ENCODE assay signal across 26 mouse cellular contexts in the genomic region with DNA sequence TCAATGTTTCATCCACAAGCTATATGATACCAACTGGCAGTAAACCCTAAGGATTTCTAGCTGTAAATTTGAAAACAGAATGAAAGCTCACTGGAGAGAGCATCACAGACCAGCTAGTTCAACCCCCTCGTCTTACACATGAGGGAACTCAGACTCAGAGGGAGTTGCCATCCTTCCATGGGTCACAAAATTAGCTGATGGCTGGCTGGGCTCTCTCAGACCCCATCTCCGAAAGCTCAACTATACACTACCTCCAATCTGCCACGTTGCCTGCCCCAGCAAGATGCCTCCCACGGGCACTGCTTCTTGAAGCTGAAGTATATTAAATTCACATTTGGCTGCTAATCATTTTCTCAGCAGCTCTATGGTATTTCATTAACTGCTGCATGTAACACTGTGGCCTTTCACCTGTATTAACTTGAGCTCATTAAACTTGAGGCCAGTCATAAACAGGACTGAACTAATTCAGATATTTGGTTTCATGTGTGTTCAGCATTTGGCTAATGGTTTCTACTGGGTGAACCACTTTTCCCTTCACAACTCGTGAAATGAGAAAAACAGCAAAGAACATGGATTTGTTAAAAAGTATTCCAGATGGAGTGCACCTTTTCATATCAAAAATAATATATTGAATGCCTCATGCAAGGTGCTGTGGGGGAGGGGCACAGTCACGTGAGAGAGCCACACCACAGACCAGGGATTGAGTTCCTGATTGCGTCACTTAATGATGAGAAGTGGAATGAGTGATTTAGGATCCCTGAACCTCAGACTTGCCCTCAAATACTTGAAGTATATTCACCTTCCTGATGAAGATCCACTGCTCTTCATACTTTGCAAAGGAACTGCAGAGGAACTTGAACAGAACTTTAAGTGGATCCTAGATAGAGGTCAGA.
DNase-seq lines count a peak whose midpoint lies in the region; ATAC-seq and TF ChIP-seq lines count a peak whose summit lies in the region.
"Had no signal": no experiment of that assay in that cellular context is flagged by ENCODE, and none has a peak within 500 bp of the region (broad histone marks: within the 10 kb centered on the region; RNA-seq: fewer than 3 reads in every experiment).

No protein-coding gene starts in this region.

- H3K4me2 ChIP-seq in kidney, embryonic 15.5 days: no peak overlapping the region
- H3K4me2 ChIP-seq in limb, embryonic 13.5 days (replicated peaks): no peak overlapping the region
- no peak overlapping the region for H3K4me2 ChIP-seq in liver, embryonic 11.5 days
- H3K4me2 ChIP-seq in liver, embryonic 12.5 days: no peak overlapping the region
- H3K4me2 ChIP-seq: forebrain, embryonic 13.5 days; liver, embryonic 13.5 days; midbrain, embryonic 13.5 days had no signal

- no peak for TF ChIP-seq CTCF in kidney, adult 2 months (conservative IDR thresholded peaks at IDR 0.05; ENCODE audit: insufficient read depth, insufficient read length, low read depth, low read length)

- no peak for DNase-seq in kidney, adult 2 months
- DNase-seq in forelimb bud, embryonic 11.5 days (ENCODE audit: low read depth, low spot score): peak; percentile 21
- DNase-seq in kidney, postnatal 25 days: peak; percentile 3 to 34
- no peak for DNase-seq in liver, embryonic 11.5 days (ENCODE audit: low spot score)
- DNase-seq: adrenal gland, adult 8-10 months; cerebellum, adult 11 months; cerebellum, adult 9-10 months; cerebellum, postnatal 36 days; gastrocnemius, postnatal 14 days; heart, postnatal 14 days; liver, embryonic 13.5 days; lung, adult 18-20 months; lung, postnatal 4 days; right cerebral cortex, postnatal 4 days; thymus, adult 2 months; thymus, postnatal 4 days had no signal

- no peak overlapping the region for H3K4me3 ChIP-seq in kidney, embryonic 15.5 days (replicated peaks)
- no peak overlapping the region for H3K4me3 ChIP-seq in kidney, adult 2 months (ENCODE audit: insufficient read depth, low read depth, low read length)
- H3K4me3 ChIP-seq in limb, embryonic 13.5 days: no peak overlapping the region
- no peak overlapping the region for H3K4me3 ChIP-seq in liver, embryonic 11.5 days (ENCODE audit: low read depth, low read length)
- H3K4me3 ChIP-seq in liver, embryonic 12.5 days: no peak overlapping the region
- H3K4me3 ChIP-seq: forebrain, embryonic 13.5 days; layer of hippocampus, adult 2 months; left cerebral cortex, adult 2 months; liver, embryonic 13.5 days; midbrain, embryonic 13.5 days had no signal

- H3K9ac ChIP-seq in kidney, embryonic 15.5 days: no peak overlapping the region
- no peak overlapping the region for H3K9ac ChIP-seq in limb, embryonic 13.5 days
- no peak overlapping the region for H3K9ac ChIP-seq in liver, embryonic 11.5 days (ENCODE audit: low read depth, low read length)
- H3K9ac ChIP-seq in liver, embryonic 12.5 days: no peak overlapping the region
- H3K9ac ChIP-seq: forebrain, embryonic 13.5 days; liver, embryonic 13.5 days; midbrain, embryonic 13.5 days had no signal

- no peaks in the 10 kb centered on the region for H3K4me1 ChIP-seq in kidney, embryonic 15.5 days
- no peaks in the 10 kb centered on the region for H3K4me1 ChIP-seq in kidney, adult 2 months (ENCODE audit: control insufficient read depth, insufficient read depth, low read length)
- peaks cover 9% of the 10 kb centered on the region for H3K4me1 ChIP-seq in limb, embryonic 13.5 days
- H3K4me1 ChIP-seq in liver, embryonic 11.5 days (replicated peaks; ENCODE audit: control insufficient read depth, insufficient read depth, low read length): no peaks in the 10 kb centered on the region
- H3K4me1 ChIP-seq in liver, embryonic 12.5 days: no peaks in the 10 kb centered on the region
- H3K4me1 ChIP-seq: forebrain, embryonic 13.5 days; liver, embryonic 13.5 days; midbrain, embryonic 13.5 days had no signal

- TF ChIP-seq POLR2A in kidney, adult 2 months (IDR thresholded peaks at IDR 0.05; ENCODE audit: low read depth, low read length): no peak

- no peaks in the 10 kb centered on the region for H3K36me3 ChIP-seq in kidney, embryonic 15.5 days
- no peaks in the 10 kb centered on the region for H3K36me3 ChIP-seq in kidney, adult 2 months (ENCODE audit: control insufficient read depth, insufficient read depth, low read length)
- no peaks in the 10 kb centered on the region for H3K36me3 ChIP-seq in limb, embryonic 13.5 days
- no peaks in the 10 kb centered on the region for H3K36me3 ChIP-seq in liver, embryonic 11.5 days (ENCODE audit: control insufficient read depth, insufficient read depth, low read length)
- H3K36me3 ChIP-seq in liver, embryonic 12.5 days: no peaks in the 10 kb centered on the region
- H3K36me3 ChIP-seq: liver, embryonic 13.5 days; midbrain, embryonic 13.5 days had no signal

- no peaks in the 10 kb centered on the region for H3K9me3 ChIP-seq in kidney, embryonic 15.5 days (replicated peaks)
- no peaks in the 10 kb centered on the region for H3K9me3 ChIP-seq in limb, embryonic 13.5 days
- no peaks in the 10 kb centered on the region for H3K9me3 ChIP-seq in liver, embryonic 11.5 days (ENCODE audit: control insufficient read depth, low read length)
- H3K9me3 ChIP-seq in liver, embryonic 12.5 days (replicated peaks): no peaks in the 10 kb centered on the region
- H3K9me3 ChIP-seq: forebrain, embryonic 13.5 days; liver, embryonic 13.5 days; midbrain, embryonic 13.5 days had no signal

- peak; percentile 96 for ATAC-seq in kidney, embryonic 15.5 days (replicated peaks; ENCODE audit: low FRiP score)
- ATAC-seq in limb, embryonic 13.5 days (ENCODE audit: low FRiP score, low read depth): peak; percentile 64; the same call in 1 of the 2 replicates
- ATAC-seq in liver, embryonic 11.5 days (replicated peaks; ENCODE audit: low FRiP score): no peak
- no peak for ATAC-seq in liver, embryonic 12.5 days
- ATAC-seq: forebrain, embryonic 13.5 days; inflammation-experienced regulatory T-cells, adult 6 months; lung, postnatal 0 days; midbrain, embryonic 13.5 days had no signal

- WGBS in kidney, embryonic 15.5 days: 41% methylated on average over 7 of the region's 7 CpGs
- 35% methylated on average over 7 of the region's 7 CpGs for WGBS in kidney, adult 2 months
- WGBS in limb, embryonic 13.5 days: 21% methylated on average over 7 of the region's 7 CpGs
- WGBS in liver, embryonic 11.5 days: 67% methylated on average over 7 of the region's 7 CpGs
- 48% methylated on average over 7 of the region's 7 CpGs for WGBS in liver, embryonic 12.5 days (ENCODE audit: insufficient replicate concordance)

- H3K27me3 ChIP-seq in kidney, embryonic 15.5 days: no peaks in the 10 kb centered on the region
- no peaks in the 10 kb centered on the region for H3K27me3 ChIP-seq in kidney, adult 2 months (replicated peaks; ENCODE audit: control insufficient read depth, insufficient read depth, low read length)
- H3K27me3 ChIP-seq in limb, embryonic 13.5 days: no peaks in the 10 kb centered on the region
- no peaks in the 10 kb centered on the region for H3K27me3 ChIP-seq in liver, embryonic 11.5 days (replicated peaks; ENCODE audit: control insufficient read depth, insufficient read depth, low read length)
- no peaks in the 10 kb centered on the region for H3K27me3 ChIP-seq in liver, embryonic 12.5 days (replicated peaks)
- H3K27me3 ChIP-seq: CH12.LX; forebrain, embryonic 13.5 days; liver, embryonic 13.5 days; midbrain, embryonic 13.5 days had no signal

- no peak overlapping the region for H3K27ac ChIP-seq in kidney, embryonic 15.5 days
- H3K27ac ChIP-seq in kidney, adult 2 months (ENCODE audit: insufficient read depth, low read depth, low read length): no peak overlapping the region
- H3K27ac ChIP-seq in limb, embryonic 13.5 days: no peak overlapping the region
- no peak overlapping the region for H3K27ac ChIP-seq in liver, embryonic 11.5 days (ENCODE audit: low read depth, low read length)
- H3K27ac ChIP-seq in liver, embryonic 12.5 days: no peak overlapping the region
- H3K27ac ChIP-seq: forebrain, embryonic 13.5 days; layer of hippocampus, adult 2 months; left cerebral cortex, adult 2 months; liver, embryonic 13.5 days; midbrain, embryonic 13.5 days had no signal

Comparison
In these comparisons a context has a peak if more than half of its experiments do, and no peak if none do; other contexts are left out.
1. DNase-seq: peak in forelimb bud, embryonic 11.5 days (single experiment) and kidney, postnatal 25 days (2 of 2); none in kidney, adult 2 months (single experiment) and liver, embryonic 11.5 days (single experiment).
2. ATAC-seq: peak in kidney, embryonic 15.5 days (single experiment) and limb, embryonic 13.5 days (single experiment); none in liver, embryonic 11.5 days (single experiment) and liver, embryonic 12.5 days (single experiment).